Mouse (Mus musculus): Measurements from ENCODE around the gene Pkp4. TPM values are rescaled to one million over a fixed set of nuclear protein-coding genes. Genes with fewer than 3 reads are reported as not detected.

The Pkp4 gene
- polyA plus RNA-seq, 1 experiment from 2014 or later: 20.2 TPM

- H3K9ac ChIP-seq (ENCODE audit: low read length): no peak overlapping the region
- H3K4me3 ChIP-seq (ENCODE audit: low read depth, low read length): no peak overlapping the region
- no peaks in the 10 kb centered on the region for H3K9me3 ChIP-seq (ENCODE audit: control insufficient read depth, low read length)
- no peaks in the 10 kb centered on the region for H3K27me3 ChIP-seq (ENCODE audit: control insufficient read depth, insufficient read depth, low read length)
- DNase-seq (ENCODE audit: low spot score, missing footprints): no peak
- no peaks in the 10 kb centered on the region for H3K4me1 ChIP-seq (ENCODE audit: control insufficient read depth, insufficient read depth, low read length)
- no peaks in the 10 kb centered on the region for H3K36me3 ChIP-seq (ENCODE audit: control insufficient read depth, insufficient read depth, low read length)
- H3K4me2 ChIP-seq: no peak overlapping the region
- 93% methylated on average over 10 of the region's 10 CpGs for WGBS
- ATAC-seq (ENCODE audit: low FRiP score): no peak
- H3K27ac ChIP-seq (ENCODE audit: low read depth, low read length): no peak overlapping the region
Measured at GRCm38 (mm10) chr2:59190186-59190585, 29.5 kb downstream of the Pkp4 start.

GRCm38 (mm10) chr2:59191466-59191865 lies 30.8 kb downstream of the Pkp4 start:
- no peak overlapping the region for H3K4me3 ChIP-seq (ENCODE audit: low read depth, low read length)
- no peak overlapping the region for H3K27ac ChIP-seq (ENCODE audit: low read depth, low read length)
- no peak overlapping the region for H3K4me2 ChIP-seq
- WGBS: 95% methylated on average over 8 of the region's 8 CpGs
- no peaks in the 10 kb centered on the region for H3K4me1 ChIP-seq (ENCODE audit: control insufficient read depth, insufficient read depth, low read length)
- DNase-seq (ENCODE audit: low spot score, missing footprints) (no peak), ATAC-seq (ENCODE audit: low FRiP score) (no peak)
- H3K9me3 ChIP-seq (ENCODE audit: control insufficient read depth, low read length): no peaks in the 10 kb centered on the region
- H3K9ac ChIP-seq (ENCODE audit: low read length): no peak overlapping the region
- H3K36me3 ChIP-seq (ENCODE audit: control insufficient read depth, insufficient read depth, low read length): no peaks in the 10 kb centered on the region
- no peaks in the 10 kb centered on the region for H3K27me3 ChIP-seq (ENCODE audit: control insufficient read depth, insufficient read depth, low read length)

- no peak overlapping the region for H3K9ac ChIP-seq (ENCODE audit: low read length)
- H3K9me3 ChIP-seq (ENCODE audit: control insufficient read depth, low read length): no peaks in the 10 kb centered on the region
- H3K4me3 ChIP-seq (ENCODE audit: low read depth, low read length): no peak overlapping the region
- no peak overlapping the region for H3K27ac ChIP-seq (ENCODE audit: low read depth, low read length)
- ATAC-seq (ENCODE audit: low FRiP score): no peak
- WGBS: 92% methylated on average over 5 of the region's 5 CpGs
- H3K4me1 ChIP-seq (ENCODE audit: control insufficient read depth, insufficient read depth, low read length): no peaks in the 10 kb centered on the region
- H3K27me3 ChIP-seq (ENCODE audit: control insufficient read depth, insufficient read depth, low read length): no peaks in the 10 kb centered on the region
- no peak overlapping the region for H3K4me2 ChIP-seq
- no peaks in the 10 kb centered on the region for H3K36me3 ChIP-seq (ENCODE audit: control insufficient read depth, insufficient read depth, low read length)
- no peak for DNase-seq (ENCODE audit: low spot score, missing footprints)
Measured at GRCm38 (mm10) chr2:59193117-59193516, 32.5 kb downstream of the Pkp4 start.

- no peaks in the 10 kb centered on the region for H3K4me1 ChIP-seq (ENCODE audit: control insufficient read depth, insufficient read depth, low read length)
- no peaks in the 10 kb centered on the region for H3K27me3 ChIP-seq (ENCODE audit: control insufficient read depth, insufficient read depth, low read length)
- no peak overlapping the region for H3K27ac ChIP-seq (ENCODE audit: low read depth, low read length)
- no peak overlapping the region for H3K4me3 ChIP-seq (ENCODE audit: low read depth, low read length)
- no peak for DNase-seq (ENCODE audit: low spot score, missing footprints)
- H3K9ac ChIP-seq (ENCODE audit: low read length): no peak overlapping the region
- H3K9me3 ChIP-seq (ENCODE audit: control insufficient read depth, low read length): no peaks in the 10 kb centered on the region
- no peak overlapping the region for H3K4me2 ChIP-seq
- no peak for ATAC-seq (ENCODE audit: low FRiP score)
- 90% methylated on average over 4 of the region's 4 CpGs for WGBS
- no peaks in the 10 kb centered on the region for H3K36me3 ChIP-seq (ENCODE audit: control insufficient read depth, insufficient read depth, low read length)
Measured at GRCm38 (mm10) chr2:59197156-59197555, 36.5 kb downstream of the Pkp4 start.

- Histone ChIP-seq H3K4me3 (ENCODE audit: low read depth, low read length) (no peak overlapping the region), H3K27me3 (ENCODE audit: control insufficient read depth, insufficient read depth, low read length) (no peaks in the 10 kb centered on the region), H3K4me2 (no peak overlapping the region), H3K9ac (ENCODE audit: low read length) (no peak overlapping the region), H3K27ac (ENCODE audit: low read depth, low read length) (no peak overlapping the region), H3K36me3 (ENCODE audit: control insufficient read depth, insufficient read depth, low read length) (no peaks in the 10 kb centered on the region), H3K4me1 (ENCODE audit: control insufficient read depth, insufficient read depth, low read length) (no peaks in the 10 kb centered on the region), H3K9me3 (ENCODE audit: control insufficient read depth, low read length) (no peaks in the 10 kb centered on the region)
- no peak for DNase-seq (ENCODE audit: low spot score, missing footprints)
- no peak for ATAC-seq (ENCODE audit: low FRiP score)
- 95% methylated on average over 5 of the region's 5 CpGs for WGBS
Measured at GRCm38 (mm10) chr2:59199476-59199976, 38.9 kb downstream of the Pkp4 start.

GRCm38 (mm10) chr2:59200511-59200910 lies 39.9 kb downstream of the Pkp4 start:
- H3K27ac ChIP-seq (ENCODE audit: low read depth, low read length): no peak overlapping the region
- ATAC-seq (ENCODE audit: low FRiP score) (no peak), DNase-seq (ENCODE audit: low spot score, missing footprints) (no peak)
- no peak overlapping the region for H3K9ac ChIP-seq (ENCODE audit: low read length)
- H3K4me2 ChIP-seq: no peak overlapping the region
- H3K9me3 ChIP-seq (ENCODE audit: control insufficient read depth, low read length): no peaks in the 10 kb centered on the region
- H3K4me1 ChIP-seq (ENCODE audit: control insufficient read depth, insufficient read depth, low read length): no peaks in the 10 kb centered on the region
- H3K36me3 ChIP-seq (ENCODE audit: control insufficient read depth, insufficient read depth, low read length): no peaks in the 10 kb centered on the region
- 88% methylated on average over 3 of the region's 3 CpGs for WGBS
- no peaks in the 10 kb centered on the region for H3K27me3 ChIP-seq (ENCODE audit: control insufficient read depth, insufficient read depth, low read length)
- no peak overlapping the region for H3K4me3 ChIP-seq (ENCODE audit: low read depth, low read length)

GRCm38 (mm10) chr2:59202930-59203329 lies 42.3 kb downstream of the Pkp4 start:
- no peak overlapping the region for H3K9ac ChIP-seq (ENCODE audit: low read length)

GRCm38 (mm10) chr2:59203627-59204425 lies 43.2 kb downstream of the Pkp4 start:
- H3K4me1 ChIP-seq (ENCODE audit: control insufficient read depth, insufficient read depth, low read length): peaks cover 5% of the 10 kb centered on the region; the same call in 1 of the 2 replicates
- no peak overlapping the region for H3K27ac ChIP-seq (ENCODE audit: low read depth, low read length)
- ATAC-seq (ENCODE audit: low FRiP score) (no peak), DNase-seq (ENCODE audit: low spot score, missing footprints) (peak; percentile 37)
- no peaks in the 10 kb centered on the region for H3K27me3 ChIP-seq (ENCODE audit: control insufficient read depth, insufficient read depth, low read length)
- no peaks in the 10 kb centered on the region for H3K9me3 ChIP-seq (ENCODE audit: control insufficient read depth, low read length)
- WGBS: 77% methylated on average over 3 of the region's 3 CpGs
- no peaks in the 10 kb centered on the region for H3K36me3 ChIP-seq (ENCODE audit: control insufficient read depth, insufficient read depth, low read length)
- H3K9ac ChIP-seq (ENCODE audit: low read length): no peak overlapping the region
- no peak overlapping the region for H3K4me2 ChIP-seq
- H3K4me3 ChIP-seq (ENCODE audit: low read depth, low read length): no peak overlapping the region

More at GRCm38 (mm10) chr2:59202930-59203329, 42.3 kb downstream of the Pkp4 start:
- H3K27ac ChIP-seq (ENCODE audit: low read depth, low read length): no peak overlapping the region
- WGBS: 88% methylated on average over 5 of the region's 5 CpGs
- peaks cover 5% of the 10 kb centered on the region; the same call in 1 of the 2 replicates for H3K4me1 ChIP-seq (ENCODE audit: control insufficient read depth, insufficient read depth, low read length)
- H3K27me3 ChIP-seq (ENCODE audit: control insufficient read depth, insufficient read depth, low read length): no peaks in the 10 kb centered on the region
- no peaks in the 10 kb centered on the region for H3K9me3 ChIP-seq (ENCODE audit: control insufficient read depth, low read length)
- H3K4me3 ChIP-seq (ENCODE audit: low read depth, low read length): no peak overlapping the region
- ATAC-seq (ENCODE audit: low FRiP score) (no peak), DNase-seq (ENCODE audit: low spot score, missing footprints) (peak; percentile 75)
- no peak overlapping the region for H3K4me2 ChIP-seq
- no peaks in the 10 kb centered on the region for H3K36me3 ChIP-seq (ENCODE audit: control insufficient read depth, insufficient read depth, low read length)

- WGBS: 91% methylated on average over 9 of the region's 9 CpGs
- H3K9me3 ChIP-seq (ENCODE audit: control insufficient read depth, low read length): no peaks in the 10 kb centered on the region
- no peaks in the 10 kb centered on the region for H3K36me3 ChIP-seq (ENCODE audit: control insufficient read depth, insufficient read depth, low read length)
- no peak overlapping the region for H3K9ac ChIP-seq (ENCODE audit: low read length)
- H3K4me2 ChIP-seq: no peak overlapping the region
- H3K4me3 ChIP-seq (ENCODE audit: low read depth, low read length): no peak overlapping the region
- DNase-seq (ENCODE audit: low spot score, missing footprints) (no peak), ATAC-seq (ENCODE audit: low FRiP score) (no peak)
- H3K27me3 ChIP-seq (ENCODE audit: control insufficient read depth, insufficient read depth, low read length): no peaks in the 10 kb centered on the region
- H3K4me1 ChIP-seq (ENCODE audit: control insufficient read depth, insufficient read depth, low read length): peaks cover 5% of the 10 kb centered on the region; the same call in 1 of the 2 replicates
- no peak overlapping the region for H3K27ac ChIP-seq (ENCODE audit: low read depth, low read length)
Measured at GRCm38 (mm10) chr2:59205092-59205491, 44.4 kb downstream of the Pkp4 start.
